Mouse (Mus musculus): ENCODE measurements around the gene Prlr. TPM values are rescaled to one million over a fixed set of nuclear protein-coding genes. Genes with fewer than 3 reads are reported as not detected.

The Prlr gene
- polyA plus RNA-seq (2012; rRNA removed), result 0.08 and 0.17 TPM in 2 replicates

DNA sequence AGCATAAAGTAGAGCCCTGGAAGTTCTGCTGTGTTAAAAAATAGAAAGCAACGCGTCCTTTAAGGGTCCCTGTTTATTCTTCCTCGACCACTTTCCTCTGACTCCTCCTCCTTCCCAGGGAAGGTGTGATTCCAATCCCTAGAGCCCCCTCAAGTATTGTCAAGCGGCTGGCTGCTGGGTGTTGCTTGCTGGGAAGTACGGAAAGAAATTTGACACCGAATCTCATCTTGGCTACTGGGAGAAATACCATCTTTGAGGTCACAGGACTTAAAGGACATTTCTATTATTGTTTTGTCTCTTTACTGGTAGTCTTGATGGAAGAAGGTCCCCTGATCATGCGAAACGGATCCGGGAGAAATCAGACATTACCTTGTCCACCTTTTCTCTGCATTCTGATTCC, at the start of gene Prlr:
Gene Prlr, plus strand, starts transcription at position 156 of the 400 bp plus-strand sequence.
- DNase-seq (ENCODE audit: extremely low spot score in 1 of 2, low spot score in 1 of 2), result no peak

DNA sequence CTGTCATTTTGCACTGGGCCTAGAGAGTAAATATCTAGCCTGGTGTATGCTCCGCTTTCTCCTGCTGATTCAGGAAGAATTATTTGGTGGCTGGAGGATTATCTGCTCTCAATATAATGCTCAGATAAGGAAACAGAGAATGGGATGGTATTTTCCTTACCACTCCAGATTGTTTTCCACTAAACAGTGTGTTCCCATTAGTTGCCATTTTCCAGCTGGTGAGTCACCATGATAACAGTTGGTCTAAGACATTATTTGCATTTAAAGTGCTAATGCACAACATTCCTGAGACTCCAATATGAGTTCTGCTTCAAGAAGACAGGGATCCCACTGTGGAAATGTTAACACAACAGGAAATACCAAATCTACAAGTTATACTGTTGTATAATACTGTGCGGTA, 43.3 kb upstream of the Prlr start:
- no peak for DNase-seq (ENCODE audit: extremely low spot score in 1 of 2, low spot score in 1 of 2)

DNA sequence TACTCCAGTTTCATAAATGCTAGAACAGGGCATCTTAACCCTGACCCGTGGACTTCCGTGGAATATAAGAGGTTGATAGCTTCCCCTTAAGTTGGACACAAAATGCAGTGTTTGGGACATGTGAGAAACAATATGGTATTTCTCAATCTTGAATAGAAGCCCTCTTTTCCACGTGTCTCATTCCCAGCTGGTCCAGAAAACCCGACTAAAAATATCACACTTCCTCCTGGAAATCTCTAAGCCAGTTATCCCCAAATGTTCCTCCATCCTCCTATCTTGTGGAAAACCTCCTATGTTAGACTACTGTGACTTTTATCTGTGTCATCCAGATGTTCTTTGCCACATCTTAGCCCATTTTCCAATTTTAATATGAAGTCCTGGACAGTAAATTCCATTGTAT, 42.1 kb upstream of the Prlr start:
- peak in 1 of 2 experiments; percentile 10 for DNase-seq (ENCODE audit: extremely low spot score in 1 of 2, low spot score in 1 of 2)

DNA sequence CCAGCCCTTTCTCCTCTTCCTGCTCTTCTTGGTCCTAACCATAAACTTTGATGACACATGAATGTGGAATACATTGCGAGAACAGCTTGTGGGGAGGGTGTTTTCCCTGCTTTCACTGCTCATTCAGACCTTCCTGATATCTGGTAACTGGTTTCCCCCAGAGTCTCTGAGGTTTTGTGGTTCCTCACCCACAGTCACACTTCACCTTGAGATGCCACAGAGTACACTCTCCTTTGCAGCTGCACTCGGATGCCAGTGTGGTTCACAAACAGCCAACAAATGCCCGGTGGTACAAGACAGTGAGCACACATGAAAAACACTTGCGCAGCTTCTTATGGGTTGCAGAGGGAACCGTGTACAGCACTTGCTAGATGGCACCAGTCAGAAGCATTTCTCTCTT, 32.5 kb upstream of the Prlr start:
- DNase-seq (ENCODE audit: extremely low spot score in 1 of 2, low spot score in 1 of 2), result no peak

DNA sequence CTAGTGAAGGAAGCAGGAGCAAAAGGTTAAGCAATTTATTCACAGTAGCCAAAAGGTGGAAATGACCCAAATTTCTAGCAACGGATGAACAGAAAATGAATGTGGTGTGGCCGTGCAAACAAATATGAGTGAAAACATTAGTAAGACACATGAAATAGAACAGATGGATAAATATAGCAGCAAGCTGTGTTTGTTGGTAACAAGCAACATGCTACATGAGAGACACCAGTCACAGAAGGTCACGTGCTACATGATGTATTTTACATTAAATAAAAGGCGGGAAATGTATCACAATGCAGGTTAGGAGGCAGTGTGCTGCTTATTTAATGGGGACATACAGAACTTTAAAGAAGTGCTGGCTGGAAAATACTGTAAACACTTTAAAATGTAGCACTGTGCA, 28.8 kb upstream of the Prlr start:
- no peak for DNase-seq (ENCODE audit: extremely low spot score in 1 of 2, low spot score in 1 of 2)

DNA sequence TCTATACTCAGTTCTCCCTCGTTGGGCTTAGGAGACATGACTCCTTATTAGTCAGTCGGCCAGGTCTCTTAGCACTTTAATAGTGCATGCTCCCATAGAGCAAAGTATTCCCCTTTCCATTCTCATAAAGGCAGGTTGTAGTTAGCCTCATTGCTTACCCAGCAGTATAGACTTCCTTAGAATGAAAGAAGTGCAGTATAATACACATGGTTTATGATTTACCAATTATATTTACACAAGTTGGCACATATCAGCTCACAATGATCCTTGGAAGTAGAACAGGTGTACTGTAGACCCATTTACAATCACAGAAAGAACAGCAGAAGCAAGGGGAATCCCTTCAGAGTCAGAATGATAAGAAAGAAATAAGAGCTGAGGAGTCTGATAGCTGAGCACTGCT, 16.4 kb upstream of the Prlr start:
- no peak for DNase-seq (ENCODE audit: extremely low spot score in 1 of 2, low spot score in 1 of 2)

DNA sequence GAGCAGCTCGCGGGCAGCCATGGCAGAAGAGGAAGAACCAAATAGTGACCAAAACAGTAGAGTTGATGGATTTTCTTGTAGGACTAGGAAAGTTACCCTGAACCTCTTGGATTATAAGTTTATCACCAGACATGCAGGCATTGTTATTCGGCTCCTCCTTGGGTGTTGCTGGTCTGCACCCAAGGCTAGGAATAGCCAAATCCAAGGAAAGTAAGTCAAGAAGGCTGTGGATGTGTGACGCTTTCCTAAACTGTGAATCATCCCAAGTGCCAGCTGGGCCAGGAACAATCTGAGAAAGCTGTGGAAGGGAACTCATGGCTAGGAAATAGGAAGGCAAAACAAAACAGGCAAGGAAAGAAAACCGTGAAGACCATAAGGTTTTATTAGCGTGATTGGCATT, 2.0 kb upstream of the Prlr start:
- peak in 1 of 2 experiments; percentile 42 for DNase-seq (ENCODE audit: extremely low spot score in 1 of 2, low spot score in 1 of 2)

DNA sequence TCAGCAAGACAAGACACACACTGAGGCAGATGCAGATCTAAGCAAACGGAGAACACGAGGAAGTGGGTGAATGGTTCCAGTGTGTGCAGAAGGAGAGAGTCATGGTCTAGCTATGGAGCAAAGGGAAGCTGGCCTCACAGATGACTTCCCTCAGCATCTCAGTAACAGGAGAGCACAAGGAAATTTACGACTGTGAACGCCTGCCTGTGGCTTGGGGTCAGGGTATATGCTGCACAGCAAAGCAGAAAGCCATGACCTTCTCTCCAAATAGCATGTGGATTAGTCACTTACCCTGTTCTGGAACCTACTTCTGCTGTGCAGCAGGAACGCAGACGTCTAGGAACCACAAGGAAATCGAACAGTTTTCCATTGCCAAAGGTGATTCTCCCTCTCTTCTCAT, 1.4 kb upstream of the Prlr start:
- no peak for DNase-seq (ENCODE audit: extremely low spot score in 1 of 2, low spot score in 1 of 2)

DNA sequence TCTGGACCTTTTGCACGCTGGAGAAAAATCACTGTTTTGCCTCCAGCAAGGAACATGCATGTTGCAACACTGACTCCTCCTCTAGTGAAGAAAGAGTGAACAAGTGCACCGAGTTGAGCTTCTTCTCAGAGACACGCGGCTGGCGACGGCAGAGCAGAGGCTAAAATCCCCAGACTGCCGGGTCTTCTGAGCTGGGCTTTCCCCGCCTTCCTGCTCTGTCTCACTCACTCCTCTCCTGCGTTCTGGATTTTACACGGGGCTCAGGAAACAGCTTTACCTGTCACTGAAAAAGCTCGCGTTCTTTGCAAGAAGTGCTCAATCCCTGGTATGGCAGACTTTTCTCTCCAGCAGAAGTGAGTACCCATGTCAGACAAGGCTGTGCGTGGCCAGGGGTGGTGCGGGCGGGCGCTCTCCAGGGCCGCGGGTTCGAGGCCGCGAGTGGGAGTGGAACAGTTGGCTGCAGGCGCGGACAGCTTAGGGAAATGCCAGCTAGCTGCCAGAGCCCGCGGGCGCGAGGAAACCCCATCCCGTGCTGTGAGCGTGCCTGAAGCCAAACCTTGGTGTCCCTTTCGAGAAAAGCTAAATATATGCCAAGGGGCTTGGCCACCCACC, 587 bp downstream of the Prlr start:
- peak in 1 of 2 experiments; percentile 20 for DNase-seq (ENCODE audit: extremely low spot score in 1 of 2, low spot score in 1 of 2)

DNA sequence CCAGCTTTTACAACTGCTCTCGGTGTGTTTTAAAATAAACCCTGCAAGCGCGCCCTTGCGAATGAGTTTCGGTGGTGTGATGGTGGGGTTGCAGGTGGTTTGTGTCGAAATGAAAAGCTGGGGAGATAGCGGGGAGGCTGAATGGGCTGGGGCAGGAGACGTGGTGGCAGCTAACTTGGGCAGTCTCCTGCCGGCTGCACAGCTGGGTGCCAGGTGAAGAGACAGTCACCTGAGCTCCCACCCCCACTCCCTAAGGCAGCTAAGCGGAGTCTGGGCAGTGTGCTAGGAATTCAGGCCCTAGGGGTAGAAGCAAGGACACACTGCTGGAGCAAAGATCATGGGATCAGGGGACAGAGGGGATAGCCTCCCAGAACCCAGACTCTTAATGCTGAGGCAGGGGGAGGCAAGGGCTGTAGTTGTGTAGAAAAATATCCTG, 1.1 kb downstream of the Prlr start:
- no peak for DNase-seq (ENCODE audit: extremely low spot score in 1 of 2, low spot score in 1 of 2)

DNA sequence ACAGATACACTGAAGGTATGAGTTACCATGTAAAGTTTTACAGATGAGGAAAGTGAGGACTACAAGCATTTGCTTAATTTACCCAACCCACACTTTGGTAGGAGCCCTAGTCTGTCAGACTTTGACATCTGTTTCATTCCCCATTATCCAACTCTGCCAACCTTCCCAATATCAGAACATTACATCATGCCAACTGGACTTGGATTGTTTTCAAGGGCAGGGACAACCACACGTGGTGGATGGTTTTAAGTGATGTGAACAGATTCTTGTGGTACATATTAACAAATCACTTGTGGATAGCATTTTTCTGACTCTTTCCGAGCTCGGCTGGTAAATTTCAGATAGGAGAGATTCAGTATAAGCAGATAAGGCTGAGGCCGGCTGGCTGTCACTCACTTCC, 3.7 kb downstream of the Prlr start:
- DNase-seq (ENCODE audit: extremely low spot score in 1 of 2, low spot score in 1 of 2), result no peak

DNA sequence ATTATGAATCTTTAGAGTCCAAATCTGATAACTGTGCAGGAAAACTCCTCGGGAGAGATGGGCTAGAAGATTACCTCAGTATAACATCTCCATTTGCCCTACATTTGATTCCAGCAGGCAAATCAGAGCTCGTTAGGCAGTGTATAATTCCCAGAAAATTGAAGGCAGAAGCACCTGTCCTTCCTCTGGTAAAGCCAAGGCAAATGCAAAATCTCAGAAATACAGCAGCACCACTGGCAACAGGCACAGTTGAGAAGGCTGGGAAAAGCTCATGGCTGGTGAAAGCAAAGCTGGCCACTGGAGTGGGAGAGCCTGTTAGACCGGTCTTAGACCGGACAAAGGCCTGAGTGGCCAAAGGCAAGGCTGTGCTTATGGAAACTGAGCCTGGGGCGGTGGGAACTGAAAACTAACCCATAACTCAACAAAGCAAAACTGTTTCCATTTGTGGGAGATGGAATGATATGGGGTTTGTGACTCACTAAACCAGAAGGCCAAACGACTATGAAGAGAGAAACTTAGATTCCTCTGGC, 15.1 kb downstream of the Prlr start:
- no peak for DNase-seq (ENCODE audit: extremely low spot score in 1 of 2, low spot score in 1 of 2)

DNA sequence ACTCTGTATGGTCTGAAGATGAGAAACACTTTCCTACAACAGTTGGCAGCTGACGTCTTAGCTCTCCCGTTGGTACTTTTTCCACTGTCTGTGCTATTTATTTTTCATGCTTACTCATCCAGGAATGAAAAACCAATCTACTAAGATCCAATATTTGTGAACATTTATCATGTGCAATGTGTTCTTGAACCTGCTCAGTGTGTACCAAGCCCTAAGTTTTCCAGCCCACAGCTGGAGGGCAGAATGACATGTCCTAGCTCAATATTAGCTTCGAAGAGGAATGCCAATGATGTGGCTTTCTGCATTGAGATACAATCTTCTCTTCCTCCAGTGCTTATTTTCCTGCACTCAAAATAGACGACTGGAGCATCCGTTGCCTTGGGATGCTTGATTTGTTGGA, 24.0 kb downstream of the Prlr start:
- DNase-seq (ENCODE audit: extremely low spot score in 1 of 2, low spot score in 1 of 2), result no peak

DNA sequence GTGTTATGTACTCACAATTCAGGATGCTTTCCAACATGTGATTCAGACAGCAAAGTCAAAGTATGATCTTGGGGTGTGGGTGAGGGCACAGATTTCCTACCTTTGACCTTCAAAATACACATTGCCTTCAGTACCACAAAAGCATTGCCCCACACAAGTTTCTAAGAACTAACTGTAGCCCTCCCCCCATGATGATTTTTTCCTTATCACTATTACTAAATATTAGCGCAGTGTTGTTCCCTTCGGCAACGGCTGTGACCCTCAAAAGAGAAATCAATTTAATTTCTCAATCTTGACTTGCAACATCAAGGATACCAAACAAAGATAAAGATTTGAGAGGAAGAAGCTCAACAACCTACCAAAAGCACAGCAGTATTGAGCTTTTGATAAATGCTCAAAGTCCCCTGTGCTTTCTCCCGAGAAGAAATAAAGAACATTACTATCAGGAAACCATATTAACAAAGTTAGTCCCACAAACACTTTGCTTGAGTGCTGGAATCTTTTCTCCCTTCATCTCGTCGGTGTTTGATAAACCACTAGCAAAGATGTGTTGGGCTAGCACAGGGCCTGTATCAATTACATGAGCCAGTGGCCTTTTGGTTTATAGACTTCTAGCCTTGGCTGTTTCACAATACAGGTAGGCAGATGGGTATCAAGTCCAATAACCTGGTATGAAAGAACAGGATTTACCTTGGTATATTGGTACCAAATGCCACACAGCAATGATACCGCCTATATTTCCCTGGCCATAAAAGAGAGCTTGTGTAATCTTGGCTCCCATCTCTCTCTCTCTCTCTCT, 25.7 kb downstream of the Prlr start:
- DNase-seq (ENCODE audit: extremely low spot score in 1 of 2, low spot score in 1 of 2), result no peak

DNA sequence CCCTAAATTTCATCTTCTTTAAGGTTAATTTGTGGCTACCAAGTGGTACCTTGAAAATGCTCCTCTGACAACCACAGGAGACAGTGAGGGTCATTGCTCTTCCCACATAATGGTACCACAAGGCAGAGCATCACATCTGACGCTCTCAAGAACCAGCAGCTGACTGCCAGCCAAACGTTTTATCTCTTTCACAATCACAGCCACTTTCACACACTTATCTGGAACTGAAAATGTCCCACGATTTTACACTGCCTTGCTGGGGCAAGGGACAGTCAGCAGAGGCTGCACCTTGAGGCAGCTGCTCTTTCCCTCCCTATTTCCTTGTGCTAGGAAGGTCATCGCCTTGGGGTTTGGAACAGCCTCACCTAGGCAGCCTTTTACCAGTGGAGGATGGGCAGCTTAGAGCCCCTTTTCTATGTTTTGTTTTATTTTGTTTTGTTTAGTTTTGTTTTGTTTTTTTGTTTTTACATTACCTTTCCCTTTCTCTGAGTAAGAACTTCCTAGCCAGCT, 33.3 kb downstream of the Prlr start:
- no peak for DNase-seq (ENCODE audit: extremely low spot score in 1 of 2, low spot score in 1 of 2)

DNA sequence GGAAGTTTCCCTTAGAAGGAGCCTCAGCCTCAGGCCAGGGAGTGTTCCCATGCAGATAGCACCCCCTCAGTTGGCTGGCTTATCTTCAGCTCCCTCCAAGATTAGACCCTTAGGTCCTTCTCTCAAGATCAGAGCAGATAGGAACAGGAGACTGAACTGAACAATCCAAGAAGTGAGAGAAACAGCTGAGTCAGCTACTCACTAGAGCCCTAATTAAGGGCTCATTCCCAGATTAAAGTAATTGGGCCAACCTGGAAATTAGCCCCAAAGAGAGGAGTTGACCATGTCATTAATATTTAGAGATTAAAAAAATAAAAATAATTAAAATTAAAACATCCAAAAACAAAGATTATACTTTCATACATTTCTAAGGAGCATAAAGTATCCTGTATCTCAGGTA, 35.0 kb downstream of the Prlr start:
- DNase-seq (ENCODE audit: extremely low spot score in 1 of 2, low spot score in 1 of 2), result no peak

DNA sequence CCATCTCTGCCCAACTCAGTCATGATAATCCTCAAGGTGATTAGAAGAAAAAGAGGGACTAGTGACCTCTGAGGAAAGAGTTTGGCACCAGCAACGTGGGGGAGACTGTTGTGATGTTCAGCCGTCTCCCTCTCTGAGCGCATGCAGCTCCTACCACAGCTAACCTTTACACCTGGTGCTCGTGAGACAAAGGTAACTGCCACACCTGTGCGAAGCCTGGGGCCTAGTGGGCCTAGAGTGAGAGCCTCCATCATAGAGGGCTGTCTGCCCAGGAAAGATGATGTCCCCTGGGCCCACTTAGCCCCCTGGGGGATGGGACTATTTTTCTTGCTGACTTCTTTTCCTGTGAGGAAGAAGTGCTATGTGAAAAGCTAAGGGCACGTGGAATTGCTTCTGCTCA, 36.2 kb downstream of the Prlr start:
- no peak for DNase-seq (ENCODE audit: extremely low spot score in 1 of 2, low spot score in 1 of 2)

DNA sequence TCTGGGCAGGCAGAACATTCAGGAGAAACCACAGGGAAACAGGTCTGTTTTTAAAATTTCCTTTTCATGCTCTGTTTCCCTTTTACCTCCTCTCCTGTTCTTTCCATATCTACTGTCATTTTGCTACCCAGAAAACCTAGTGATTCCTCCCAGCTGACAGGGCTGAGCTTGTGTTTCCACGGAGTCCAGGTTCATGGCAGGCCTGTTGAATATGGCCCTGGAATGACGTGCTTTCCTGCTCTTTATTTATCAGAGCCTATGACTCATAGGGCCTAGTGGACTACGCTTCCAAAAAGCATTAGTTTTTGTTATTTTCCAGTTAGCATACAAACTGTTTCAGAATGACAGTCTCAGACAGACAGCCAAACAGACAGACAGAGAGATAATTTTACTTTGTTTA, 36.7 kb downstream of the Prlr start:
- no peak for DNase-seq (ENCODE audit: extremely low spot score in 1 of 2, low spot score in 1 of 2)

DNA sequence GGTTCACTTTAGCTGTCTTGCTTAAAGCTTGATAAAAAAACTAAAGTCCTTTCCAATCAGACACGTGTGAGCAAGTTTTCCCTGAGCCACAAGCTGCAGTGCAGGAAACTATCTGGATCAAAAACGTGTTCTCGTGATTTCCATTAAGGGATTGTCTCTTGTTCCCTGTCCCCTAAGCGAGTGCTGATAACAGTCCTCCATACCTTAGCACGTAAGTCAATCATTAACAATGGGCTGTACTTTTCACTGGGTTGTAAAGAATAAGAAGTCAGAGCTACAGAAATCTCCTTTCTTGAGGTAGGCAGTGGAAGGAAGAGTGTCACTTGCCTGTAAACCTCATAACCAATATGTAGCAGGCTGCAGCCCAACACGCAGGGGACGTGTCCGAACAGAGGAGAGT, 38.7 kb downstream of the Prlr start:
- no peak for DNase-seq (ENCODE audit: extremely low spot score in 1 of 2, low spot score in 1 of 2)

DNA sequence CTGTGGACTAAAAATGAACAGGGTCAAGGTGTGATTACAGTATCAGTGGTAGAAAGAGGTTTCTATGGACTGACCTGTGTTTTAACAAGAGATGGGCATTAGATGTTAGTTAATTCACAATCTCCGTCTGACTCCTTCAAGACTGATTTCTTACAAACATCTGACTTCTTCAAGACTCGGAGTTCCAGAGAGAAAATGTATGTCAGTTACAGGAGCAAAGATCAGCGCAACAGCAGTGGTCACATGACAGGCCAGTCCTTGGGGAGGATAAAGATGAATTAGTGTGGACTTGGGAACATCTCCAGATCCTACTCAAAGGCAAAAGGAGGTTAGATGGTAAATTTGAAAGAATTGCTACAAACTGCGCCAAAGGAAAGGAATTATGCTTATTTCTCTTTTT, 39.2 kb downstream of the Prlr start:
- DNase-seq (ENCODE audit: extremely low spot score in 1 of 2, low spot score in 1 of 2), result no peak

DNA sequence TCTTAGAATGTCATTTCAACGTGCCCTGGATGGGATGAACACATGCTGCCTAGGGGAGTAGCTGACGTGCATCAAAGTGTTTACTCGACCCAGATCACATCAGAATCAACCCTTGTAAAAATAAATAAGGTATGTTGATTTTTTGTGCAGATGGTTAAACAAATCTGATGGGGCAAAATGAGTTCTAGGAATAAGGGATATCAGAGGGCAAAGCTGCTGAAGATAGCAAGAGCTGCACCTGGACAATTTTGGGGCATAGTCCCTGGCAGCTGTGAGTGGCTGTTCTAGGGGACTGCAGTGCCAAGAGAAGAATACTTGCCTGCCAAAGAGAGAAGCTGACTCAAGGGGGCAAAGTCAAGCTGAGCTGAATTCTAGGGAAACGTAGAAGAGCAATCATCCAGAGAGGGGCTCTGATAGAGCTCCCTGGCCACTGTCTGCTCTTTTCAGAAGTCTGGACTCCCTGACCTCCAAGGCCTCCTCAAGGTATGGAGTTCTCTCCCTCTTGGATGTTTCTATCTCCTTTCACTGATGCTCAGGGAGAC, 46.6 kb downstream of the Prlr start:
- no peak for DNase-seq (ENCODE audit: extremely low spot score in 1 of 2, low spot score in 1 of 2)

DNA sequence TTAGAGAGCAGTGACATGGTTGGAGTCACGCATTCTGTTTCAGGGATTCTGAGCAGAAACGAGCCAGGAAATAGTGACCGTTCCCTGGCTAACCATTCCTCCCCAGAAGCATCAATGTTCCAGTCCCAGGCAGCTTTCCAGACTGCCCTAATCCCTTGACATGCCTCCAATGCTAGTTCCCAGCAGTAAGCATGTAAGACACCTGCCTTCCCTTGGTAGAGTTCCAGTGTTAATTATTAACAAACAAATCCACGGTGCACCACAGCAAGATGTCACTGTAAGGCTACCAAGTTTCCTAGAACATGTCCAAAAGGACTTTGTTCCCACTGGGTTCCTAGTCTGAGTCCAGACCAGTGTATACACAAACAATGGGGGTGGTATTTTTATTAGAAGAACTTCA, 48.7 kb downstream of the Prlr start:
- DNase-seq (ENCODE audit: extremely low spot score in 1 of 2, low spot score in 1 of 2), result no peak
